Mouse (Mus musculus): Measurements from ENCODE around the gene Mto1.
"Not testable (repeated sequence)": the region's sequence is repeated elsewhere in the genome, so short reads cannot be mapped to it uniquely, and the experiment has no call there.

The Mto1 gene

GRCm38 (mm10) chr9:78475873-78476272 lies 27.9 kb downstream of the Mto1 start:
- no peak for DNase-seq (ENCODE audit: low spot score in 2 of 2)

GRCm38 (mm10) chr9:78476531-78477020 lies 28.6 kb downstream of the Mto1 start:
- DNase-seq (ENCODE audit: low spot score in 2 of 2) = no peak

GRCm38 (mm10) chr9:78477021-78477551 lies 29.1 kb downstream of the Mto1 start:
- DNase-seq (ENCODE audit: low spot score in 2 of 2) = no peak

GRCm38 (mm10) chr9:78478009-78478605 lies 30.1 kb downstream of the Mto1 start:
- DNase-seq (ENCODE audit: low spot score in 2 of 2) = not testable (repeated sequence)

GRCm38 (mm10) chr9:78479308-78479707 lies 31.3 kb downstream of the Mto1 start:
- not testable (repeated sequence) for DNase-seq (ENCODE audit: low spot score in 2 of 2)

- not testable (repeated sequence) for DNase-seq (ENCODE audit: low spot score in 2 of 2)
Measured at GRCm38 (mm10) chr9:78480227-78480626, 32.2 kb downstream of the Mto1 start.

- peak; percentile 69 to 75 for DNase-seq (ENCODE audit: low spot score in 2 of 2)
Measured at GRCm38 (mm10) chr9:78480706-78481358, 32.8 kb downstream of the Mto1 start.

- DNase-seq (ENCODE audit: low spot score in 2 of 2) = peak; percentile 93 to 94
Measured at GRCm38 (mm10) chr9:78481423-78482331, 33.7 kb downstream of the Mto1 start.

- no peak for DNase-seq (ENCODE audit: low spot score in 2 of 2)
Measured at GRCm38 (mm10) chr9:78482386-78482785, 34.4 kb downstream of the Mto1 start.

GRCm38 (mm10) chr9:78484660-78485059 lies 36.7 kb downstream of the Mto1 start:
- DNase-seq (ENCODE audit: low spot score in 2 of 2) = no peak

- DNase-seq (ENCODE audit: low spot score in 2 of 2) = not testable (repeated sequence)
Measured at GRCm38 (mm10) chr9:78488021-78488420, 40.0 kb downstream of the Mto1 start.

GRCm38 (mm10) chr9:78488890-78489420 lies 40.9 kb downstream of the Mto1 start, which contains the start of gene Eef1a1:
TSS of gene Eef1a1 (minus strand) at chr9:78489151.
- peak; percentile 44 to 45 for DNase-seq (ENCODE audit: low spot score in 2 of 2)

- no peak for DNase-seq (ENCODE audit: low spot score in 2 of 2)
Measured at GRCm38 (mm10) chr9:78491169-78491568, 43.2 kb downstream of the Mto1 start.

- DNase-seq (ENCODE audit: low spot score in 2 of 2) = no peak
Measured at GRCm38 (mm10) chr9:78492254-78492653, 44.2 kb downstream of the Mto1 start.

GRCm38 (mm10) chr9:78493171-78493570 lies 45.2 kb downstream of the Mto1 start:
- DNase-seq (ENCODE audit: low spot score in 2 of 2) = no peak

GRCm38 (mm10) chr9:78500386-78500785 lies 52.4 kb downstream of the Mto1 start:
- no peak for DNase-seq (ENCODE audit: low spot score in 2 of 2)

GRCm38 (mm10) chr9:78501284-78501683 lies 53.3 kb downstream of the Mto1 start:
- no peak for DNase-seq (ENCODE audit: low spot score in 2 of 2)

GRCm38 (mm10) chr9:78503223-78504079 lies 55.4 kb downstream of the Mto1 start:
- DNase-seq (ENCODE audit: low spot score in 2 of 2) = no peak

- DNase-seq (ENCODE audit: low spot score in 2 of 2) = no peak
Measured at GRCm38 (mm10) chr9:78504133-78504532, 56.1 kb downstream of the Mto1 start.

GRCm38 (mm10) chr9:78504679-78505078 lies 56.7 kb downstream of the Mto1 start:
- no peak for DNase-seq (ENCODE audit: low spot score in 2 of 2)

GRCm38 (mm10) chr9:78505223-78505622 lies 57.2 kb downstream of the Mto1 start:
- no peak for DNase-seq (ENCODE audit: low spot score in 2 of 2)

All from right cerebral cortex, adult 2 months (tissue).